Mouse (Mus musculus) retina, embryonic 14.5 days (tissue): ENCODE results near the gene Akap9.
"Not testable (repeated sequence)": the region's sequence is repeated elsewhere in the genome, so short reads cannot be mapped to it uniquely, and the experiment has no call there.

ENCODE experiments used
- DNase-seq: peaks from one replicate; pipeline ENCODE4 v3.0.0-alpha.2; 2015; ENCODE audit warnings: low spot score

Akap9 gene

GRCm38 (mm10) chr5:3927801-3928689, at the start of gene Akap9:
TSS of gene Akap9 (plus strand) at chr5:3928054.
- peak; percentile 71 for DNase-seq

GRCm38 (mm10) chr5:3886862-3887261, 41.0 kb upstream of the Akap9 start:
- not testable (repeated sequence) for DNase-seq

- DNase-seq, result no peak
Measured at GRCm38 (mm10) chr5:3889201-3889600, 38.7 kb upstream of the Akap9 start.

- DNase-seq, result peak; percentile 43
Measured at GRCm38 (mm10) chr5:3893459-3894293, 34.2 kb upstream of the Akap9 start, which contains the start of gene Mterf1a. TSS of gene Mterf1a (minus strand) at chr5:3893933.

GRCm38 (mm10) chr5:3894294-3894619, 33.6 kb upstream of the Akap9 start:
- DNase-seq, result not testable (repeated sequence)

GRCm38 (mm10) chr5:3905471-3905870, 22.4 kb upstream of the Akap9 start:
- no peak for DNase-seq

- no peak for DNase-seq
Measured at GRCm38 (mm10) chr5:3922350-3922749, 5.5 kb upstream of the Akap9 start.

- peak; percentile 30 for DNase-seq
Measured at GRCm38 (mm10) chr5:3926666-3927065, 1.2 kb upstream of the Akap9 start.

GRCm38 (mm10) chr5:3928690-3929046, 814 bp downstream of the Akap9 start:
- DNase-seq, result peak; percentile 53

- no peak for DNase-seq
Measured at GRCm38 (mm10) chr5:3930760-3931159, 2.9 kb downstream of the Akap9 start.

- DNase-seq, result no peak
Measured at GRCm38 (mm10) chr5:3931636-3932035, 3.8 kb downstream of the Akap9 start.

GRCm38 (mm10) chr5:3933551-3933950, 5.7 kb downstream of the Akap9 start:
- DNase-seq, result no peak

GRCm38 (mm10) chr5:3935266-3935665, 7.4 kb downstream of the Akap9 start:
- DNase-seq, result no peak

- DNase-seq, result no peak
Measured at GRCm38 (mm10) chr5:3935778-3936554, 8.1 kb downstream of the Akap9 start.

- no peak for DNase-seq
Measured at GRCm38 (mm10) chr5:3938905-3939304, 11.1 kb downstream of the Akap9 start.

- DNase-seq, result no peak
Measured at GRCm38 (mm10) chr5:3939335-3939734, 11.5 kb downstream of the Akap9 start.

- DNase-seq, result no peak
Measured at GRCm38 (mm10) chr5:3941240-3941639, 13.4 kb downstream of the Akap9 start.

GRCm38 (mm10) chr5:3943169-3943568, 15.3 kb downstream of the Akap9 start:
- not testable (repeated sequence) for DNase-seq

- DNase-seq, result no peak
Measured at GRCm38 (mm10) chr5:3952498-3952897, 24.6 kb downstream of the Akap9 start.

GRCm38 (mm10) chr5:3954541-3954940, 26.7 kb downstream of the Akap9 start:
- no peak for DNase-seq

- no peak for DNase-seq
Measured at GRCm38 (mm10) chr5:3961286-3961685, 33.4 kb downstream of the Akap9 start.

- no peak for DNase-seq
Measured at GRCm38 (mm10) chr5:3968415-3968814, 40.6 kb downstream of the Akap9 start.
